Mouse (Mus musculus): ENCODE measurements around the gene Cped1.
"Not testable (repeated sequence)": the region's sequence is repeated elsewhere in the genome, so short reads cannot be mapped to it uniquely, and the experiment has no call there.

Cped1 gene

DNA sequence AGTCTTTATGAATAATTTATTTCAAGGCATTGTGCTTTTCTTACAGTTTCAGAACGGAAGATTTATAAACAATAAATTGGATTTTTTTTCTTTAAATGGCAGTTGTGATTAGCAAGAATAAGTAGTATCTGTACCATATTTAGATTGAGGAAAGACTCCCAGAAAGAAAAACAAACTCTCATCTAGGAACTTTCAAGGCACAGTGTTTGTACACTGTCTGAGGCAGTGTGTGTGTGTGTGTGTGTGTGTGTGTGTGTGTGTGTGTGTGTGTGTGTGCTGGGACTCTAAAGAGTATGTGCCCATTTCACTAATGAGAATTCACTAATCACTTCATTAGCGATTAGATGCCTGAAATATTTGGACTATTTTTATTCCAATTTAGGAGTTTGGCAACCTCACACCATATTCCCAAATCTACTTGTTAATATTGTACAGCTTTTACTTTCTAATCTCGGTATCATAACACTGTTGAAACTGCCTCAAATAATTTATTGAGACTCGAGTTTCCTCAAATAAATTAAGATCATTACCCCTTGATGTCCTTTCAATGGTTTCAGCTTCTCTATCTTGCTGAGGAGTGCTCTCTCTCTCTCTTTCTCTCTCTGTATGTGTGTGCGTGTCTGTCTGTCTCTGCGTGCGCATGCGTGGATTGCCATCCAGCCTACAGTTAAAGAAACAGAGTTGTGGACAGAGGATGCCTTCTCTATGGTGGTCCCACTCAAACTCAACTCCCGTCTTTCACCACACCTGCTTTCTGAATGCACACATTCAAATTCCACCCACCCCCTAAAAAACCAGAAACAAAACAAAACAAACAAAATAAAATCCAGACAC, 41.3 kb downstream of the Cped1 start:
- DNase-seq (ENCODE audit: low spot score), result no peak

DNA sequence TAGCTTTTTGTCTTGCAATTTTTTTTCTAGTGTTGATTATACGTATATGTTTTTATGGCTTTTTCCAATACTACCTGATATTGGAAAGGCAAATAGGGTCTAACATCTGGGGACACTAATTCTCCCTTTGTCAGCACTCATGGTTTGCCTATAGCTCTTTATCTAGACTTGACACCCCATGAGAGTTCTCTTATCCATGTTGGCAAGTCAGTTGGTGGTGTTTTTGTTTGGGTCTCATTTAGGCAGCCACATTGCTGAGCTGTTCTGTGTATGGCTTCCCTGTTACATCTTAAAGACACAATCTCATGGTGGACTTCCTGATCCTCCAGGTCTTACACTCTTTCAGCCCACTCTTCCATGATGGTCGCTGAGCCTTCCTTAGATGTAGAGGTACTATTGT, 42.1 kb downstream of the Cped1 start:
- no peak for DNase-seq (ENCODE audit: low spot score)

DNA sequence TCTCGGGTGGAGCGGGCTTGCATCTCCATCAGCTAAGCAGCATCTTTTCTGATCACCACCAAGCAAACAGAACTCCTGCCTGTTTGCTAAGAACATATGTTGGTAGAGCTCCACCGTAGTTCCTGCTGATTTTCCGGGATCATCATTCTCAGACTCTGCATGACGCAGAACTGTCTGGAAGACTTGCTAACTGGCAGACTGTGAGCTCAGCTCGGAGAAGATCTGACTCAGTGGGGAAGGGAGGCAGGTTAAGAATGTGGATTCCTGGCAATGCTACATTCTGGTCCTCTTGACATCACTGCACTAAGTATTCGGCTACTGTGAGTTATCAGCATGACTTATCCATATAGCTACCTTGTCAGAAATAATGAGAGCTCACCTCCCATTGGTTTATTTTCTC, 44.7 kb downstream of the Cped1 start:
- no peak for DNase-seq (ENCODE audit: low spot score)

GRCm38 (mm10) chr6:22033188-22033587, 47.5 kb downstream of the Cped1 start:
- no peak for DNase-seq (ENCODE audit: low spot score)

DNA sequence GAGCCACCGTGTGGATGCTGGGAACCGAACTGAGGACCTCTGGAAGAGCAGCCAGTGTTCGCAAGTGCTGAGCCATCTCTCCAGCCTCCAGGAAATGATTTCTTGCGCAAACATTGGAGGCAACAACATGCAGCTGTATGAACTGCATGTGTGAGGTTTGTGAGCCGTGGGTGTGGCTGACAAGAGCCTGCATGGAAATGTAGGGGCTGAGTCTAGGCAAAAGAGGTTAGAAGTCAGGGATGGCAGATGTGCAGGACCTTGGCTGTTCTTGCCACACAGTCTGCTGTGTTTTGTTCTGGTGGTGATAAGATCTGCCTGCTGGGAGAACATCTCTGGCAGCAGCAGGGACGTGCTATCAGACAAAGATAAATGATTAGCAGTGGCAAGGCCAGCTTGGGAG, 49.7 kb downstream of the Cped1 start:
- no peak for DNase-seq (ENCODE audit: low spot score)

GRCm38 (mm10) chr6:22035895-22036294, 50.2 kb downstream of the Cped1 start:
- no peak for DNase-seq (ENCODE audit: low spot score)

- DNase-seq (ENCODE audit: low spot score), result no peak
These were observed 50.7 kb downstream of the Cped1 start for GRCm38 (mm10) chr6:22036396-22036795.

DNA sequence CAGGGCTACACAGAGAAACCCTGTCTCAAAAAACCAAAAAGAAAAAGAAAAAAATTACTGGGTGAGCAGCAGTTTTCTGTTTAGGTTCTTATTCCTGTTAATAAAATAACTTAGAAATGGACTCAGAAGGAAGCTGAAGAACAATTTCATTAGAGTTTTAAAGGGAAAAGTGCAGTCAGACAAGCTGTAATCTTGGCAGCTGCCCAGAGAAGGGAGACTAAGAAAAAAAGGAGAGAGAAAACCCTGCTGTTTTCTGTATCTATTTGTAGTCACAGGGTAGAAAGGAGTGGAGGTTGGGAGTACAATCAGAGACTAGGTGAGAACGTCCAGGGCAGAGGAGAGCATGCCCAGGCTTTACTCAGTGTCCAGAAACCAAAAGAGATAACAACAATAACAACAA, 51.2 kb downstream of the Cped1 start:
- no peak for DNase-seq (ENCODE audit: low spot score)

DNA sequence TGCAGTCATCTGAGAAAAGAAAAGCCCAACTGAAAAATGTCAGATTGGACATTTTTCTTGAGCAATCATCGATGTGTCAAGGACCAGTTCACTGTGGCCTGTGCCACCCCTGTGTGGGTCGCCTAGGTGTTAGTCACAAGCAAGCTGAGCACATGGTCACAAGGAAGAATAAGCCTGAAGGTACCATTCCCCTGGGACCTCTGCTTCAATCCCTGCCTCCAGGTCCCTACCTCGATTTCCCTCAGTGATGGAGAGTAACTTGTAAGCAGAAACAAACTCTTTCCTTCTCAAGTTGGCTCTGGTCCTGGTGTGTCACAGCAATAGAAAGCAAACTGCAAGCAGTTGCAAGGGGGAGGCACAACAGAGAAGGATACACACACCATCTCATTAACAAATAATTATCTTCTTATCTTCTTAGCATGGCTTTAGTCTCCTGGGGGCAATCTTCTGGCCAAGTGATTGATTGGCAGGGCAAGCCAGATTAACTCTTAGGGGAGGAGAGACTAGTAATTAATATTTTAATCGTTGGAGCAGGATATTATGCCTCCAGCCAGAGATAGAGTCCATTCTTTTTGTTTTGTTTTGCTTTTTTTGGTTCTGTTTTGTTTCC, 51.8 kb downstream of the Cped1 start:
- no peak for DNase-seq (ENCODE audit: low spot score)

GRCm38 (mm10) chr6:22039666-22040065, 54.0 kb downstream of the Cped1 start:
- not testable (repeated sequence) for DNase-seq (ENCODE audit: low spot score)

GRCm38 (mm10) chr6:22044880-22045605, 59.3 kb downstream of the Cped1 start:
- no peak for DNase-seq (ENCODE audit: low spot score)

- DNase-seq (ENCODE audit: low spot score), result no peak
These were observed 61.4 kb downstream of the Cped1 start for GRCm38 (mm10) chr6:22047101-22047500.

GRCm38 (mm10) chr6:22049093-22049492, 63.4 kb downstream of the Cped1 start:
- DNase-seq (ENCODE audit: low spot score), result no peak

DNA sequence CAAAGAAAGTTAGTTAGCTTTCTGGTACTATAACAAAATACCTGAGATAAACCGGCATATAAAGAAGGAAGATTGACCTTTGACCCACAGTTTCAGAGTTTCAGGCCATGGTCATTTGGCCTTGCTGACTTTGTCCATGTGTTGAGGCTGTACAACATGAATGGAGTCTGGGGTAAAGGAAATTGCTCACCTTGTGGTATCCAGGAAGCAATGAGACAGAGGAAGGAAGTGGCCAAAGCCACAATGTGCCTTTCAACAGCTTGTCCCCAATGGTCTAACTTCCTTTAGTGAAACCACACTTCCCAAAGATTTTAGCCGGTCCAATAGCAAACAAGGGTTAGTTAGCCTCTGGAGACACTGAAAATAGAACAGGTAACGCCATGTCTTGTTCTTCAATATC, 65.8 kb downstream of the Cped1 start:
- no peak for DNase-seq (ENCODE audit: low spot score)

DNA sequence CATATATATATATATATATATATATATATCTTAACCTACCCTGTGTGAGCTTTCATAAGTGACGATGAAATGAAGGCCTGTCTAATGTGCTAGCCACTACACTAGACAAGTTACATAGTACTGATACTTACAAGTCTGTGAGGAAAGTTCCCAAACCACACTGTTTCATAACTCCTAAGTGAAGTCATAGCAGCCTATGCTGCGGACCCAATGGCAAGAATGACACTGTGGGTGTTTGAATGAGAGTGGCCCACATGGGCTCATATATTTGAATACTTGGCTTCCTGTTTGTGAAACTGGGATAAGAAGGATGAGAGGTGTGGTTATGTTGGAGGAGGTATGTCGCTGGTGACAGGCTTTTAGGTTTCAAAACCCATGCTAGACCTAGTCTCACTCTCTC, 67.3 kb downstream of the Cped1 start:
- DNase-seq (ENCODE audit: low spot score), result no peak

- no peak for DNase-seq (ENCODE audit: low spot score)
These were observed 78.6 kb downstream of the Cped1 start for GRCm38 (mm10) chr6:22064341-22064740.

DNA sequence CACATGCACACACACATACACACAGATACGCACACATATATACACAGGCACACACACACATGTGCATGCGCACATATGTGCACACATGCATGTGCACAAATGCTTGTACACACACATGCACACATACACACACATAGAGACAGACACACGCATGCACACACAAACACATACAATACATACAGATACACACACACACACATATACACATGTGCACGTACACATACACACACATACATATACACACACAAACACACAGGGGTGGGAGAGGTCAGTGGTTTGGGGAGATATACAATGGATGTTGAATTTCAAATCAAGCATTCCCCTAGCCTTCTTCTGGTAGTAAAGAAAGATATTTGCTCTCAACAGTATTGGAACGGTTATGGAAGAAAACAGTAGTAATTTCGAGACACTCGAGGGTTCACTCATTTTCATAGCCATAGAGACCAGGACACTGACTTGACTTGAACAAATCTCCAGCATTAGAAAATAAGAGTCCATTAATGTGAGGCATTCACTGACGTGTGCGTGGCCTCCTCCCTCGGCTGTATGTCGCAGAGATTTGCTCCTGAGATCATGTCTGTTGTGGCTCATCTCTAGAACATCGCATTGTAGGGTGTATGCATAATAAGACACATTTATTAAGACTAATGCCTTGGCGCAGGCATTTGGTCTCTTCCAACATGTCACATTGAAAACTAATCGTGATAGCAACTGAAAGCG, 85.0 kb downstream of the Cped1 start:
- DNase-seq (ENCODE audit: low spot score), result no peak

- peak; percentile 11 for DNase-seq (ENCODE audit: low spot score)
These were observed 85.7 kb downstream of the Cped1 start for GRCm38 (mm10) chr6:22071323-22071840.

DNA sequence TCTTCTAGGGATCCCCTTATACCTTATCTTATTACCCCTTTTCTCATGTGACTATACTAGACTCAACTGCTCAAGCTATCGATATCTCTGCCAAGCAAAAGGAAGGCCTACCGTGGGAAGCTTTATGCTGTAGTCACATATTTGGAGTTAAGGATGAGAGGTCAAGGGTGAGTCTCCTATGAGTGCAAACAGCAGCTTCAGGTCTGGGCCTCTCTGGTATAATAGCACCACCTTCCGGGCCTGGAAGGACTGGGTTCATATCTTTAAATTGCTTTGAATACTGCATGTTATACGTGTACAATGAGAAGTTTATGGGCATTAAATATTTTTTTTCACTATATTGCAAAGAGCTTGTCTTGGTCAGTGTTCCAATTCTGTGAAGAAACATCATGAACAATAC, 87.0 kb downstream of the Cped1 start:
- DNase-seq (ENCODE audit: low spot score), result no peak

DNA sequence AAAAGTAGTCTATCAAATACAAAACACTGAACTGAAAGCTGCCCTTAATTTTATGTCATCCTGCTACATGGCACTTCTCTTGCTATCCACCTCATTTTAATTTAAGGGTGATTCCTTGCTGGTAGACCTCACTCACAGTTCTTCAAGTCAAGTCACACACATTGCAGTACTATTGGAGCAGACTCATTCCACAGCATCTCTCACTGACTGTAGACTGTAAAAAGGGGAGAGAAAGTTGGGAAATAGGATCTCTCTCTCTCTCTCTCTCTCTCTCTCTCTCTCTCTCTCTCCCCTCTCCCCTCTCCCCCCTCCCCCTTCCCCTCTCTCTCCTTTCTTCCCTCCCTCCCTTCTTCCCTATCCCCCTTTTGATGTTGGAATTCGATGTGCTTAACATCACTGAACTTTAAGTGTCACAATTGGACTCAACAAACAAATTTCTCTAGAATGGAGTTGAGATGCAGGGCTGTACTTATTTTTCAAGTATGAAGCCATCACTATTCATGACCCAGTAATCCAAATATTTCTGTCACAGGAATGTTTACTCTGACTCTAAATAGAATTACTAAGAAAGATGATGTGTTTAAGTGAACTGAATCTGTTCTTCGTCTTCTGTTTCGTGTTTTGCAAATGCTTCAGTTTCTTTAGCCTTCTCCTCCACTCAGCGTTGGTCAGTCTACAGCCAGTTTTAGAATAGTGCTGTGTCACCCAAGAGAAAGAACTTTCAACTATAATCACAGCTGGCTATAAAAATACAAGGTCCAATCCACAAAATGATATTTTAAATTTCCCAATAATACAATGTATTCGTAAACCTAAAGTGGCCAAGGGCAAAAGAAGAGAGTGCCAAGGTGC, 88.7 kb downstream of the Cped1 start:
- no peak for DNase-seq (ENCODE audit: low spot score)

DNA sequence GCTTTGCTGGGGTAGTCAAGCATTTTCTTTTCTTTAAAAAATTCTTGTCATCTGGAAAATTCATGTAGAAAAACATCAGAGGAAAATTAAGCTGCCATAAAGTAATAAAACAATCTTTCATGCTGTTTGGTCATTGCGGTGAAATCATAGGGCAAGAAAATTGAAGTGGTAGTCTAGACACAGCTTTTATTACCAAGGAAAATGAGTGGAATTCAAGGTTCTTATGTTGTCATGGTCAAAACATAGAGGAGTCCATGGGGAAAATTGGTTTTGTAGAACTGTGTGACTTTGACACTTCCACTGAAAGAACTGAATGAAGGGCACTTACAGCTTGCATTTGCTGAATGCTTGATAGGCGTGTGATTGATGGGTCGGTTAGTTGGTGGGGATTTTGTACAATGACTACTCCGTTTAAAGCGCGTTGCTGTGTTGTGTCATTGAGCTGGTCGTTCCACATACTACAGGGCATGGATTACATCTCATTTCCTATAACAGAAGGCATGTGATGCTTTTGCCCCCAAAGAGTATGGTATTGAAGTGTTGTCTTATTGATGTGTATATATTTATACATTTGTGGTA, 93.1 kb downstream of the Cped1 start:
- no peak for DNase-seq (ENCODE audit: low spot score)

Measured in embryo, embryonic 10 days (tissue).